Mouse (Mus musculus) T-helper 17 cell (primary cell): ENCODE measurements around the gene C8a.

Experiments used
- in situ Hi-C, 2 experiments: fragments of 300-600 bp; cut with MboI, MseI; formaldehyde crosslinking; loops; 1 replicate in 1 of 2; 2 replicates in 1 of 2; pipeline ENCODE4 v1.15.1; 2025; ENCODE audit warnings: high pct_unique_total_duplicates in 2 of 2

C8a gene

GRCm38 (mm10) chr4:104876323-104876722 lies at the start of gene C8a:
C8a (minus strand) TSS chr4:104876398.
- in situ Hi-C loops, result no loop called here

GRCm38 (mm10) chr4:104925383-104925782 lies 49.2 kb upstream of the C8a start:
- in situ Hi-C loops, result no loop called here

- in situ Hi-C loops, result loop anchor here in 1 of 2 experiments (25.0 kb wide), 1 partner anchor 1981 kb away; no protein-coding TSS in a partner anchor
Observed at GRCm38 (mm10) chr4:104918017-104918416, 41.8 kb upstream of the C8a start.

- in situ Hi-C loops, result loop anchor here in 1 of 2 experiments (25.0 kb wide), 1 partner anchor 1977 kb away; no protein-coding TSS in a partner anchor
Observed at GRCm38 (mm10) chr4:104914711-104915247, 38.6 kb upstream of the C8a start.

- in situ Hi-C loops, result loop anchor here in 1 of 2 experiments (25.0 kb wide), 1 partner anchor 1976 kb away; no protein-coding TSS in a partner anchor
Observed at GRCm38 (mm10) chr4:104913291-104914129, 37.3 kb upstream of the C8a start, which contains the start of gene Fyb2. Fyb2 (plus strand) TSS chr4:104913456.

GRCm38 (mm10) chr4:104911685-104912084 lies 35.5 kb upstream of the C8a start:
- in situ Hi-C loops, result loop anchor here in 1 of 2 experiments (25.0 kb wide), 1 partner anchor 1974 kb away; no protein-coding TSS in a partner anchor

- in situ Hi-C loops, result loop anchor here in 1 of 2 experiments (25.0 kb wide), 1 partner anchor 1968 kb away; no protein-coding TSS in a partner anchor
Observed at GRCm38 (mm10) chr4:104905049-104905448, 28.9 kb upstream of the C8a start.

GRCm38 (mm10) chr4:104902836-104903235 lies 26.6 kb upstream of the C8a start:
- in situ Hi-C loops, result loop anchor here in 1 of 2 experiments (25.0 kb wide), 1 partner anchor 1966 kb away; no protein-coding TSS in a partner anchor

GRCm38 (mm10) chr4:104894004-104894734 lies 18.0 kb upstream of the C8a start:
- in situ Hi-C loops, result loop anchor here in 1 of 2 experiments (10.0 kb wide), 1 partner anchor 1539 kb away; no protein-coding TSS in a partner anchor

- in situ Hi-C loops, result loop anchor here in 1 of 2 experiments (10.0 kb wide), 1 partner anchor 1539 kb away; no protein-coding TSS in a partner anchor
Observed at GRCm38 (mm10) chr4:104893588-104893987, 17.4 kb upstream of the C8a start.

- in situ Hi-C loops, result loop anchor here in 1 of 2 experiments (10.0 kb wide), 1 partner anchor 1537 kb away; no protein-coding TSS in a partner anchor
Observed at GRCm38 (mm10) chr4:104891708-104892107, 15.5 kb upstream of the C8a start.

GRCm38 (mm10) chr4:104888499-104889262 lies 12.5 kb upstream of the C8a start:
- in situ Hi-C loops, result no loop called here

- in situ Hi-C loops, result no loop called here
Observed at GRCm38 (mm10) chr4:104887486-104887885, 11.3 kb upstream of the C8a start.

GRCm38 (mm10) chr4:104875832-104876231 lies 366 bp downstream of the C8a start:
- in situ Hi-C loops, result no loop called here

- in situ Hi-C loops, result no loop called here
Observed at GRCm38 (mm10) chr4:104870196-104870595, 6.0 kb downstream of the C8a start.

GRCm38 (mm10) chr4:104869581-104869980 lies 6.6 kb downstream of the C8a start:
- in situ Hi-C loops, result no loop called here

GRCm38 (mm10) chr4:104864397-104864796 lies 11.8 kb downstream of the C8a start:
- in situ Hi-C loops, result no loop called here

GRCm38 (mm10) chr4:104861241-104861640 lies 15.0 kb downstream of the C8a start:
- in situ Hi-C loops, result no loop called here

GRCm38 (mm10) chr4:104857823-104858222 lies 18.4 kb downstream of the C8a start:
- in situ Hi-C loops, result no loop called here

- in situ Hi-C loops, result no loop called here
Observed at GRCm38 (mm10) chr4:104857029-104857428, 19.2 kb downstream of the C8a start, which contains the start of gene Gm17662. Gm17662 (plus strand) TSS chr4:104857329.

- in situ Hi-C loops, result no loop called here
Observed at GRCm38 (mm10) chr4:104855216-104855615, 21.0 kb downstream of the C8a start.
